Mouse (Mus musculus) stomach, postnatal 0 days (tissue): Measurements from ENCODE around the gene Strip2. TPM values are rescaled to one million over a fixed set of nuclear protein-coding genes. Genes with fewer than 3 reads are reported as not detected.

ENCODE experiments used
- ATAC-seq: fragments of 200-750 bp; cut with Nextera tagmentation; 2 replicates; pipeline ENCODE4 v1.8.0; 2017; ENCODE audit not compliant: low FRiP score, low TSS enrichment
- DNase-seq: peaks from one replicate; pipeline ENCODE4 v3.0.0-alpha.2; 2016; ENCODE audit warnings: low spot score
- H3K27ac ChIP-seq: fragments of 300-500 bp; sonication (generic); replicated peaks from 2 replicates; pipeline ENCODE4 v1.5.1; 2014; ENCODE audit warnings: mild to moderate bottlenecking, control low read depth
- H3K27me3 ChIP-seq: fragments of 300-500 bp; sonication (generic); 2 replicates; pipeline ENCODE4 v1.6.1; 2014; ENCODE audit warnings: low read length; ENCODE audit not compliant: control insufficient read depth, insufficient read depth
- H3K36me3 ChIP-seq: fragments of 300-500 bp; sonication (generic); 2 replicates; pipeline ENCODE4 v1.6.1; 2014; ENCODE audit warnings: low read length, mixed read lengths; ENCODE audit not compliant: control insufficient read depth, insufficient read depth
- H3K4me1 ChIP-seq: fragments of 300-500 bp; sonication (generic); replicated peaks from 2 replicates; pipeline ENCODE4 v1.6.1; 2014; ENCODE audit warnings: antibody characterized with exemption; ENCODE audit not compliant: control insufficient read depth, insufficient read depth
- H3K4me2 ChIP-seq: fragments of 300-500 bp; sonication (generic); replicated peaks from 2 replicates; pipeline ENCODE4 v1.6.1; 2014; ENCODE audit warnings: low read depth, mild to moderate bottlenecking, control low read depth, moderate library complexity
- H3K4me3 ChIP-seq: fragments of 300-500 bp; sonication (generic); 2 replicates; pipeline ENCODE4 v1.5.1; 2014; ENCODE audit warnings: low read depth, low read length, control low read depth
- H3K9ac ChIP-seq: fragments of 300-500 bp; sonication (generic); 2 replicates; pipeline ENCODE4 v1.6.1; 2014; ENCODE audit warnings: mild to moderate bottlenecking, low read length, control low read depth, mixed read lengths
- H3K9me3 ChIP-seq: fragments of 300-500 bp; sonication (generic); 2 replicates; pipeline ENCODE4 v1.6.1; 2016; ENCODE audit warnings: low read length; ENCODE audit not compliant: control insufficient read depth
- CTCF ChIP-seq: IDR thresholded peaks from 2 replicates; pipeline ENCODE4 v1.5.1; 2016; ENCODE audit warnings: antibody characterized with exemption, low read depth, mild to moderate bottlenecking, moderate library complexity
- EP300 ChIP-seq: optimal IDR thresholded peaks from 2 replicates; pipeline ENCODE3; 2016; ENCODE audit warnings: antibody characterized with exemption
- WGBS: fragments of 180-500 bp; shearing (Covaris S2); extraction: QIAGEN DNeasy Blood & Tissue Kit; methylation state at CpG from one replicate; pipeline ENCODE4 v1.1.7; 2014; 5-methylcytosine and 5-hydroxymethylcytosine counted together
- microRNA-seq: library from miRNA; unstranded; fragments of <30 nt; microRNA quantifications from one replicate; pipeline ENCODE4, GENCODE M21; 2016
- polyA plus RNA-seq: library from polyadenylated mRNA; unstranded; fragments of >200 nt; fragmentation: Nextera tagmentation; extraction: Ambion mirVana; gene quantifications from 2 replicates; pipeline ENCODE4 v1.2.1, GENCODE M21; 2015

Gene Strip2
- polyA plus RNA-seq, 1 experiment from 2014 or later = 0.16 TPM

DNA sequence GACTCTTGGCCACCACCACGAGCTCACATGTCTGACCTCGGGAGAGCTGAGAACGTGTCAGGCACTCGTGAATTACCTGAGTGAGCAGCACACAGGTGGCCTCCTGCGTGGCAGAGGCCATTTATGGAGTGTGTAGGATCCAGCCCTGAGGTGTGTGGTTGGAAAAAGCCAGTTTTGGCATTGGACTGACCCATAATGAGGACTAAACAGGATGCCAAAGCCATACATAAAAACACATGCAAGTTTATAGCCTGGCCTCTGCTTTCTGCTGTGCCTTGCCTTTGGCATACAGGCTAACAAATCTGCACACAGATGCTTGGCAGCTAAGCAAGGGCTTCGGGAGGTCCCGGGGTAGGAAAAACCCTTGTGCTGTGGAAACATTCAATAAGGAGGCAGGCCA lies 92.4 kb downstream of the Strip2 start:
- no peak for TF ChIP-seq CTCF
- no peak for TF ChIP-seq EP300
- Histone ChIP-seq H3K9ac (no peak overlapping the region), H3K4me2 (no peak overlapping the region), H3K4me1 (no peaks in the 10 kb centered on the region), H3K36me3 (no peaks in the 10 kb centered on the region), H3K27ac (no peak overlapping the region), H3K27me3 (no peaks in the 10 kb centered on the region), H3K9me3 (no peaks in the 10 kb centered on the region), H3K4me3 (no peak overlapping the region)
- no peak for ATAC-seq
- no peak for DNase-seq
- 83% methylated on average over 7 of the region's 7 CpGs for WGBS

Small RNA genes lying within 50 kb of the gene (microRNA-seq; reads per million reads assigned to microRNA genes)
- gene Gm23049 = not detected

Other genes starting within 250 kb of the Strip2 start
- gene Tspan33, start 222.8 kb upstream of the Strip2 start, polyA plus RNA-seq = 4.0 and 4.4 TPM in 2 replicates
- gene Smo, start 181.5 kb upstream of the Strip2 start, polyA plus RNA-seq = 10.8 and 14.1 TPM in 2 replicates
- gene Ahcyl2, start 149.0 kb upstream of the Strip2 start, polyA plus RNA-seq = 51.9 and 54.6 TPM in 2 replicates
- 15.1 and 16.7 TPM in 2 replicates for gene Nrf1, start 131.0 kb downstream of the Strip2 start, polyA plus RNA-seq